ENCODE assay signal across 8 mouse cellular contexts in the genomic region with DNA sequence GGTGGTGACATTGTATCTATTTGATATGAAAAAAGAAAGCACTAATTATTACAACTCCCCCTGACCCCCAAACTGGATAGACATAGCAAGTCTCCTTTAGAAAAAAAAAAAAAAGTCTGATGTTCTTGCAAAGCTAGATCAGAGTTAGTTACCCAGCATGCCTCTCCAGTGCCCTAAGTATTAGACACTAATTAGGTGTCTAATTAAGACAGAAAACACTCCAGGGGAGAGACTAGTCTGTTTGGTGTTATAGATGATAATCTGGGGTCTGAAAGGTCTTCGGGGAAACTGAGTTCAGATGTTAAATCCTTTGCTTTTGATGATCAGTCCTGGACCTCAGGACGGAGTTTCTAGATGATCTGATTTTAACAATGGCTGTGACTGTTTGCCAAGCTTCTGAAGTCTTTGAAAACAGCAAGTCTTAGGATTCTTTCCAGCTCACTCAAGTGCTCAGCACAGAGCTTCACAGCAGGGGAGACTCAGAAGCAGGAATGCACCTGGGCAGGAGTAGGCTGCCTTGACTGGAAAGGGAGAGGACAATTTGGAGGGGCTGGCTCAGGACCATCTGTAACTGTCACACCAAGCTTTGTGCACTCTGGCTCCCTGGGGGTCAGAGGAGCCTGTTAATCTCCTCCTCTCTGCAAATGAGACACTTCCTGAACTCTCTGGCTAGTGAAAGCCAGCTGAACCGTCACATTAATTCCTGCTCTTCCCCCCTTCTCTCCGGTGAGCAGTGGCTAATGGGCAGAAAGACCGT.
A peak's percentile ranks its signal among the peaks of the same experiment; 100 is the strongest.
DNase-seq lines count a peak whose midpoint lies in the region; ATAC-seq and TF ChIP-seq lines count a peak whose summit lies in the region.
"Had no signal": no experiment of that assay in that cellular context is flagged by ENCODE, and none has a peak within 500 bp of the region (broad histone marks: within the 10 kb centered on the region; RNA-seq: fewer than 3 reads in every experiment).

No protein-coding gene starts in this region.

- peak; percentile 84 for TF ChIP-seq EP300 in ES-Bruce4 (IDR thresholded peaks at IDR 0.05; ENCODE audit: insufficient read depth, low read depth, low read length)

- no peaks in the 10 kb centered on the region for H3K9me3 ChIP-seq in ES-Bruce4 (replicated peaks; ENCODE audit: control insufficient read depth, insufficient read depth, low read length, poor library complexity, severe bottlenecking)
- H3K9me3 ChIP-seq in embryonic facial prominence, embryonic 10.5 days = no peaks in the 10 kb centered on the region
- H3K9me3 ChIP-seq in limb, embryonic 10.5 days (replicated peaks) = no peaks in the 10 kb centered on the region
- no peaks in the 10 kb centered on the region for H3K9me3 ChIP-seq in liver, embryonic 11.5 days (ENCODE audit: control insufficient read depth, low read length)
- H3K9me3 ChIP-seq: limb, embryonic 13.5 days had no signal

- H3K27ac ChIP-seq in ES-Bruce4 (ENCODE audit: insufficient read depth, low read length) = no peak overlapping the region
- no peak overlapping the region for H3K27ac ChIP-seq in embryonic facial prominence, embryonic 10.5 days (replicated peaks)
- no peak overlapping the region for H3K27ac ChIP-seq in limb, embryonic 10.5 days
- H3K27ac ChIP-seq in liver, embryonic 11.5 days (ENCODE audit: low read depth, low read length) = no peak overlapping the region
- H3K27ac ChIP-seq: limb, embryonic 13.5 days had no signal

- TF ChIP-seq POLR2A in ES-Bruce4 (IDR thresholded peaks at IDR 0.05; ENCODE audit: insufficient read depth, low read length) = no peak

- no peaks in the 10 kb centered on the region for H3K27me3 ChIP-seq in ES-Bruce4 (ENCODE audit: control insufficient read depth, insufficient read depth, low read length, poor library complexity, severe bottlenecking)
- no peaks in the 10 kb centered on the region; the same call in 1 of the 2 replicates for H3K27me3 ChIP-seq in embryonic facial prominence, embryonic 10.5 days (replicated peaks; ENCODE audit: low read depth, poor library complexity, severe bottlenecking)
- H3K27me3 ChIP-seq in limb, embryonic 10.5 days (ENCODE audit: low read depth, poor library complexity, severe bottlenecking) = no peaks in the 10 kb centered on the region
- H3K27me3 ChIP-seq in liver, embryonic 11.5 days (replicated peaks; ENCODE audit: control insufficient read depth, insufficient read depth, low read length) = no peaks in the 10 kb centered on the region
- H3K27me3 ChIP-seq: limb, embryonic 13.5 days had no signal

- no peak overlapping the region for H3K4me2 ChIP-seq in liver, embryonic 11.5 days
- H3K4me2 ChIP-seq: limb, embryonic 13.5 days had no signal

- no peak overlapping the region for H3K4me3 ChIP-seq in ES-Bruce4 (ENCODE audit: low read depth, low read length)
- H3K4me3 ChIP-seq in embryonic facial prominence, embryonic 10.5 days = no peak overlapping the region
- H3K4me3 ChIP-seq in limb, embryonic 10.5 days = 0 out of 2 replicates have a peak overlapping the region, but pooled peaks have one; percentile 10
- H3K4me3 ChIP-seq in liver, embryonic 11.5 days (ENCODE audit: low read depth, low read length) = no peak overlapping the region
- H3K4me3 ChIP-seq: limb, embryonic 13.5 days had no signal

- no peak overlapping the region for H3K9ac ChIP-seq in ES-Bruce4 (ENCODE audit: low read depth, poor library complexity, severe bottlenecking)
- H3K9ac ChIP-seq in liver, embryonic 11.5 days (ENCODE audit: low read depth, low read length) = no peak overlapping the region
- H3K9ac ChIP-seq: limb, embryonic 13.5 days had no signal

- H3K36me3 ChIP-seq in ES-Bruce4 (ENCODE audit: control insufficient read depth, insufficient read depth, low read length, poor library complexity, severe bottlenecking) = no peaks in the 10 kb centered on the region
- no peaks in the 10 kb centered on the region for H3K36me3 ChIP-seq in embryonic facial prominence, embryonic 10.5 days (replicated peaks)
- H3K36me3 ChIP-seq in limb, embryonic 10.5 days = no peaks in the 10 kb centered on the region
- no peaks in the 10 kb centered on the region for H3K36me3 ChIP-seq in liver, embryonic 11.5 days (ENCODE audit: control insufficient read depth, insufficient read depth, low read length)
- H3K36me3 ChIP-seq: limb, embryonic 13.5 days had no signal

- peak; percentile 83 for DNase-seq in R1 (ENCODE audit: low read depth, low spot score)
- peak; percentile 60 for DNase-seq in embryonic facial prominence, embryonic 10.5 days (ENCODE audit: low spot score)
- DNase-seq in limb, embryonic 10.5 days (ENCODE audit: low spot score) = peak; percentile 51
- DNase-seq in urinary bladder, postnatal 25 days (ENCODE audit: low spot score) = no peak
- no peak for DNase-seq in liver, embryonic 11.5 days (ENCODE audit: low spot score)
- no peak for DNase-seq in right cerebral cortex, postnatal 36 days (ENCODE audit: low spot score in 2 of 2)

- WGBS in embryonic facial prominence, embryonic 10.5 days = 1% methylated on average over 5 of the region's 5 CpGs
- WGBS in limb, embryonic 10.5 days = 3% methylated on average over 5 of the region's 5 CpGs
- WGBS in liver, embryonic 11.5 days = 24% methylated on average over 5 of the region's 5 CpGs

- ATAC-seq in liver, embryonic 11.5 days (replicated peaks; ENCODE audit: low FRiP score) = no peak

- no peaks in the 10 kb centered on the region for H3K4me1 ChIP-seq in ES-Bruce4 (ENCODE audit: control insufficient read depth, insufficient read depth, low read length)
- peaks cover 44% of the 10 kb centered on the region for H3K4me1 ChIP-seq in embryonic facial prominence, embryonic 10.5 days
- H3K4me1 ChIP-seq in limb, embryonic 10.5 days = peaks cover 31% of the 10 kb centered on the region
- no peaks in the 10 kb centered on the region for H3K4me1 ChIP-seq in liver, embryonic 11.5 days (replicated peaks; ENCODE audit: control insufficient read depth, insufficient read depth, low read length)

- no peak for TF ChIP-seq CTCF in ES-Bruce4 (IDR thresholded peaks at IDR 0.05; ENCODE audit: low read depth, low read length)

Comparison
In these comparisons a context has a peak if more than half of its experiments do, and no peak if none do; other contexts are left out.
1. DNase-seq: peak in R1 (single experiment), embryonic facial prominence, embryonic 10.5 days (single experiment) and limb, embryonic 10.5 days (single experiment); none in urinary bladder, postnatal 25 days (single experiment), liver, embryonic 11.5 days (single experiment) and right cerebral cortex, postnatal 36 days (0 of 2).